Mouse (Mus musculus): ENCODE data around the gene Mvb12a. TPM values are rescaled to one million over a fixed set of nuclear protein-coding genes. Genes with fewer than 3 reads are reported as not detected.

Gene Mvb12a
- polyA plus RNA-seq, 1 experiment, result 136 TPM

DNA sequence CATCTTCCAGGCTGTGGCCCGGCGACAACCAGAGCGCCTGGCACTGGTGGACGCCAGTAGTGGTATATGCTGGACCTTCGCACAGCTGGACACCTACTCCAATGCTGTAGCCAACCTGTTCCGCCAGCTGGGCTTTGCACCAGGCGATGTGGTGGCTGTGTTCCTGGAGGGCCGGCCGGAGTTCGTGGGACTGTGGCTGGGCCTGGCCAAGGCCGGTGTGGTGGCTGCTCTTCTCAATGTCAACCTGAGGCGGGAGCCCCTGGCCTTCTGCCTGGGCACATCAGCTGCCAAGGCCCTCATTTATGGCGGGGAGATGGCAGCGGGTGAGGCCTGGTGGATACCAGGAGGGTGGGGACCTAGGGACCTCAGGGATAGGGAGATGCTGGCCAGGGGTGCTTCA lies 36.8 kb downstream of the Mvb12a start:
- no peaks in the 10 kb centered on the region for H3K36me3 ChIP-seq (ENCODE audit: control insufficient read depth, insufficient read depth, low read length)
- no peaks in the 10 kb centered on the region for H3K27me3 ChIP-seq (replicated peaks; ENCODE audit: control insufficient read depth, insufficient read depth, low read length)
- no peak overlapping the region for H3K4me3 ChIP-seq (ENCODE audit: insufficient read depth, low read depth, low read length)
- 85% methylated on average over 14 of the region's 14 CpGs for WGBS
- H3K27ac ChIP-seq (ENCODE audit: insufficient read depth, low read depth, low read length), result no peak overlapping the region
- no peaks in the 10 kb centered on the region for H3K4me1 ChIP-seq (ENCODE audit: control insufficient read depth, insufficient read depth, low read length)
- TF ChIP-seq POLR2A (IDR thresholded peaks at IDR 0.05; ENCODE audit: low read depth, low read length) (no peak), CTCF (conservative IDR thresholded peaks at IDR 0.05; ENCODE audit: insufficient read depth, insufficient read length, low read depth, low read length) (no peak)
- DNase-seq, result no peak

DNA sequence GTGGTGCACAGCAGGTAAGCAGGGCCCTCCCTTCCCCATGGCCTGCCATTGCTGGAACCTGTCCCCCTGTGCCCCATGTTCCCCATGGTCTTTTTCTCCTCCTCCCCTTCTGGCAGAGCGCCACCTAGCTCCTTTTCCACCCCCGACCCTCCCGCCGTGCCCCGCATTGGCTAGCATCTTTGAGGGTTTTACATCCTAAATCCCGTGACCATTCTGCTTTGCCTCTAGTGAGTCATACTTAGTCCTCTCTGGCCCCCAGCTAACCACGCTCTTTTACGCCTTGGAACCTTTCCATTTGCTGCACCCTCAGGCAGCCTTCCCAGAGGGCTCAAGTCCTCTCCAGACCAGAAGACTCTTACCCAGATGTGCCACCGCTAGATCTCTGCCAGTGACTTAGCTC lies 37.5 kb downstream of the Mvb12a start:
- WGBS, result 85% methylated on average over 7 of the region's 9 CpGs
- no peak for DNase-seq
- no peak overlapping the region for H3K27ac ChIP-seq (ENCODE audit: insufficient read depth, low read depth, low read length)
- H3K4me3 ChIP-seq (ENCODE audit: insufficient read depth, low read depth, low read length), result no peak overlapping the region
- no peaks in the 10 kb centered on the region for H3K4me1 ChIP-seq (ENCODE audit: control insufficient read depth, insufficient read depth, low read length)
- H3K36me3 ChIP-seq (ENCODE audit: control insufficient read depth, insufficient read depth, low read length), result no peaks in the 10 kb centered on the region; the same call in 1 of the 2 replicates
- no peak for TF ChIP-seq CTCF (conservative IDR thresholded peaks at IDR 0.05; ENCODE audit: insufficient read depth, insufficient read length, low read depth, low read length)
- TF ChIP-seq POLR2A (IDR thresholded peaks at IDR 0.05; ENCODE audit: low read depth, low read length), result no peak
- H3K27me3 ChIP-seq (replicated peaks; ENCODE audit: control insufficient read depth, insufficient read depth, low read length), result no peaks in the 10 kb centered on the region

DNA sequence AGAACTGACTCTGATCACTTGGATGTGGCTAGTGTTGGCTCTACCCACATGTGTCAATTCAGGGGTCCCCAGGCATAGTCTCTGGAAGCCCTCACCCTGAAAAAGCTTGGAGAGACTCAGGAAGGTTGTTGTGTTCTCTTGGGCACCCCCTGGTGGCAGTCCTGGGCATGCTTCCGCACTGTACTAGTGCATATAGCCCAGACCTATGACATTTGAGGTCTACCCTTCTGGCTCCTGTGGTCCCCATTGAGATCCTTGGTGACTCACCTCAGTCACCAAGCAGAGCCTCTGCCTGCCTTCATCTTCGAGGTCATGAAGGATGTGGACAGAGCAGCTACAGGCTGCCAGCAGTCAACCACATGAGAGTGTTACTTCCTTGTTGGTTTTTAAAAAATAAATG lies 44.2 kb downstream of the Mvb12a start:
- no peak overlapping the region for H3K27ac ChIP-seq (ENCODE audit: insufficient read depth, low read depth, low read length)
- H3K27me3 ChIP-seq (replicated peaks; ENCODE audit: control insufficient read depth, insufficient read depth, low read length), result no peaks in the 10 kb centered on the region
- DNase-seq, result peak; percentile 63
- WGBS, result 73% methylated on average over 2 of the region's 2 CpGs
- H3K36me3 ChIP-seq (ENCODE audit: control insufficient read depth, insufficient read depth, low read length), result no peaks in the 10 kb centered on the region; the same call in 1 of the 2 replicates
- H3K4me1 ChIP-seq (ENCODE audit: control insufficient read depth, insufficient read depth, low read length), result peaks cover 2% of the 10 kb centered on the region; the same call in 1 of the 2 replicates
- H3K4me3 ChIP-seq (ENCODE audit: insufficient read depth, low read depth, low read length), result no peak overlapping the region
- TF ChIP-seq POLR2A (IDR thresholded peaks at IDR 0.05; ENCODE audit: low read depth, low read length) (no peak), CTCF (conservative IDR thresholded peaks at IDR 0.05; ENCODE audit: insufficient read depth, insufficient read length, low read depth, low read length) (peak; percentile 69)

DNA sequence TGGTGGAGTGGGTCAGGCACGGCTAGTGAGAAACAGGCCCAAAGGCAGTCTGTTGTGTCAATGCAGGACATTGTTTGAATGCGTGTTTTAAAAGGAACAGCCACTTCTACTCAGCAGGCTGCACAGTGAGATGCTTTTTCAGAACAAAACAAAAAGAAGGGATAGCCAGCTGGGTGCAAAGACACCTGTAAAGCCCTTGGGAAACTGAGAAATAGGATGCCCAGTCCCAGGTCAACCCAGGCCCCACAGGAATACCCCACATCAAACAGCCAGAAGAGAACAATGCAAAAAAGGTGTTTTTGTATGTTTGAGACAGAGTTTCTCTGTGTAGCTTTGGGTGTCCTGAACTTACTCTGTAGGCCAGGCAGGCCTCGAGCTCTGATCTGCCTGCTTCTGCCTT lies 46.0 kb downstream of the Mvb12a start:
- DNase-seq, result no peak
- no peak overlapping the region for H3K4me3 ChIP-seq (ENCODE audit: insufficient read depth, low read depth, low read length)
- H3K36me3 ChIP-seq (ENCODE audit: control insufficient read depth, insufficient read depth, low read length), result no peaks in the 10 kb centered on the region; the same call in 1 of the 2 replicates
- H3K27ac ChIP-seq (ENCODE audit: insufficient read depth, low read depth, low read length), result no peak overlapping the region
- H3K27me3 ChIP-seq (replicated peaks; ENCODE audit: control insufficient read depth, insufficient read depth, low read length), result no peaks in the 10 kb centered on the region
- TF ChIP-seq POLR2A (IDR thresholded peaks at IDR 0.05; ENCODE audit: low read depth, low read length) (no peak), CTCF (conservative IDR thresholded peaks at IDR 0.05; ENCODE audit: insufficient read depth, insufficient read length, low read depth, low read length) (no peak)
- WGBS, result 78% methylated on average over 3 of the region's 3 CpGs
- H3K4me1 ChIP-seq (ENCODE audit: control insufficient read depth, insufficient read depth, low read length), result peaks cover 6% of the 10 kb centered on the region; the same call in 1 of the 2 replicates

DNA sequence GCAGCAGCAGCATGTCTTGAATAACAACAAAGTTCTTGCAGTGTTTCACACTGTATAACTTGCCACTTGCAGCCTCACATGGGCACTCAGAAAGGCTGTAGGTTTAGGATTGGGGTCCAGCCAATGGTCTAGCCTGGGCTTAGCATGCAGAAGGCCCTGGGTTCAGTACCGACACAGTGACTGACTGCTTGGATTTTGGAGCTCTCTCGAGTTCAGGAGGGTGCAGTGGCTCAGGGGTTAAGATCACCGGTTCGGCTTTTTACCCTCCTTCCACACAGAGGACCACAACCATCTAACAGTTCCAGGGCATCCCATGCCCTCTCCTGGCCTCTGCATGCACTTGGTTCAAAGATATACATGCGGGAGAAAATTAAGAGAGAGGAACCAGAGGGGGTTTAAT lies 48.3 kb downstream of the Mvb12a start:
- Histone ChIP-seq H3K4me3 (ENCODE audit: insufficient read depth, low read depth, low read length) (peak overlapping the region; percentile 68), H3K4me1 (ENCODE audit: control insufficient read depth, insufficient read depth, low read length) (peaks cover 6% of the 10 kb centered on the region; the same call in 1 of the 2 replicates), H3K27ac (ENCODE audit: insufficient read depth, low read depth, low read length) (no peak overlapping the region), H3K36me3 (ENCODE audit: control insufficient read depth, insufficient read depth, low read length) (no peaks in the 10 kb centered on the region), H3K27me3 (replicated peaks; ENCODE audit: control insufficient read depth, insufficient read depth, low read length) (no peaks in the 10 kb centered on the region)
- DNase-seq, result no peak
- WGBS, result 23% methylated on average over 5 of the region's 5 CpGs
- no peak for TF ChIP-seq POLR2A (IDR thresholded peaks at IDR 0.05; ENCODE audit: low read depth, low read length)

DNA sequence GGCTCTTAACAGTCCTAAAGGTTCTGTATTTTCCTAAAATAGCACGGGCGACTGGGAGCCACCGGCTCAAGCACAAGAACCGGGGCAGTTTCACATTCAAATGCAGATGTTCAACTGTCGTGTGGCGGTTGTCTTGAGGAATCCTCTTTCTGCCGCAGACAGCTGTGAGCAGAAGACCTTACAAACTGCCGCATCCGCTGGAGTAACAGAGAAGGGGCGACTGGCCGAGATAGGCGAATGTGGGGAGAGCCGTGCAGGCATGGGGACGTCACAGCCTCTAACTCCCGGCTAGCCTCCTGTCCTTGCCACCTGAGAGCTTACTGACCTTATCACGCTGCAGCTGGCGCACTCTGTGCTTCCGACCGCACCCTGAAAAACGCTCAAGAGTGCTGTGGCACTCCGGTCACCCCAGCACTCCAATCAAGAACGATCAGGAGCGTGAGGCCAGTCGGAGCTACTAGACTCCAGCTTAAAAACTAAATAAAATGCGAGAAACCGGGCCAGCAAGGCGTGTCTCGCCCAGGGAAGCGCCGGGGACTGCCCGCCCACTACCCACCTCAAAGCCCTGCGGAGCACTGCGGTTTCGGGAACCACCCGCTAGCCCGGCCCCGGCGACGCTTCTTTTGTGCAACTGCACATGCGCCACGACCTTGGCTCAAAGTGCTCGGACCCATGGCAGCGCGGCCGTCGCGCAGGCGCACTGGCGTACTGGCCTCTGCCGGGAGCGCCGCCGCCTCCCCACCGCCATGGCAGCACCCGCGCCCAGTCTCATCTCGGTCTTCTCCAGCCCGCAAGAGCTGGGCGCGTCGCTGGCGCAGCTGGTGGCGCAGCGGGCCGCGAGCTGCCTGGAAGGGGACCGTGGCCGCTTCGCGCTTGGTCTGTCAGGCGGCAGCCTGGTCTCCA lies 49.0 kb downstream of the Mvb12a start, which contains the start of gene Pgls:
TSS of gene Pgls (plus strand) at position 706 of the 903 bp plus-strand sequence.
- under 1% methylated on average over 71 of the region's 71 CpGs for WGBS
- H3K27me3 ChIP-seq (replicated peaks; ENCODE audit: control insufficient read depth, insufficient read depth, low read length), result no peaks in the 10 kb centered on the region
- peak; percentile 98 for DNase-seq
- no peaks in the 10 kb centered on the region for H3K36me3 ChIP-seq (ENCODE audit: control insufficient read depth, insufficient read depth, low read length)
- H3K4me1 ChIP-seq (ENCODE audit: control insufficient read depth, insufficient read depth, low read length), result peaks cover 10% of the 10 kb centered on the region; the same call in 1 of the 2 replicates
- peak within 1 kb of the TSS; percentile 68 for H3K4me3 ChIP-seq (ENCODE audit: insufficient read depth, low read depth, low read length)
- H3K27ac ChIP-seq (ENCODE audit: insufficient read depth, low read depth, low read length), result peak within 1 kb of the TSS; percentile 96
- TF ChIP-seq POLR2A (IDR thresholded peaks at IDR 0.05; ENCODE audit: low read depth, low read length) (peak; percentile 74), CTCF (conservative IDR thresholded peaks at IDR 0.05; ENCODE audit: insufficient read depth, insufficient read length, low read depth, low read length) (no peak)
